Mouse (Mus musculus) liver, postnatal 0 days (tissue): Measurements from ENCODE around the gene Myo7a. TPM values are rescaled to one million over a fixed set of nuclear protein-coding genes. Genes with fewer than 3 reads are reported as not detected.

ENCODE experiments used
- ATAC-seq: fragments of 200-750 bp; cut with Nextera tagmentation; 2 replicates; pipeline ENCODE4 v1.8.0; 2017; ENCODE audit warnings: mild to moderate bottlenecking, moderate library complexity
- DNase-seq: peaks from one replicate; pipeline ENCODE4 v3.0.0-alpha.2; 2016
- H3K27ac ChIP-seq: fragments of 300-500 bp; sonication (generic); 2 replicates; pipeline ENCODE4 v1.5.1; 2014; ENCODE audit warnings: antibody characterized with exemption, moderate library complexity, mild to moderate bottlenecking, low read depth
- H3K27me3 ChIP-seq: fragments of 300-500 bp; sonication (generic); 2 replicates; pipeline ENCODE4 v1.6.1; 2014; ENCODE audit warnings: low read length, control low read depth, mixed read lengths; ENCODE audit not compliant: insufficient read depth
- H3K36me3 ChIP-seq: fragments of 300-500 bp; sonication (generic); replicated peaks from 2 replicates; pipeline ENCODE4 v1.6.1; 2014; ENCODE audit warnings: mild to moderate bottlenecking, control low read depth, low read length, moderate library complexity, mixed read lengths; ENCODE audit not compliant: insufficient read depth
- H3K4me1 ChIP-seq: fragments of 300-500 bp; sonication (generic); 2 replicates; pipeline ENCODE4 v1.6.1; 2014; ENCODE audit warnings: antibody characterized with exemption, mild to moderate bottlenecking, control low read depth; ENCODE audit not compliant: insufficient read depth
- H3K4me2 ChIP-seq: fragments of 300-500 bp; sonication (generic); 2 replicates; pipeline ENCODE4 v1.6.1; 2014; ENCODE audit warnings: low read depth, mild to moderate bottlenecking, low read length, moderate library complexity, mixed read lengths
- H3K4me3 ChIP-seq: fragments of 300-500 bp; sonication (generic); 2 replicates; pipeline ENCODE4 v1.5.1; 2014; ENCODE audit warnings: low read depth, low read length
- H3K9ac ChIP-seq: fragments of 300-500 bp; sonication (generic); replicated peaks from 2 replicates; pipeline ENCODE4 v1.6.1; 2014; ENCODE audit warnings: mild to moderate bottlenecking, moderate library complexity
- H3K9me3 ChIP-seq: fragments of 300-500 bp; sonication (generic); 2 replicates; pipeline ENCODE4 v1.6.1; 2016; ENCODE audit warnings: mild to moderate bottlenecking, control low read depth, low read length, mixed read lengths
- CTCF ChIP-seq: sonication (generic); IDR thresholded peaks from 2 replicates; pipeline ENCODE4 v1.5.1; 2016; ENCODE audit warnings: antibody characterized with exemption, low read depth
- EP300 ChIP-seq: IDR thresholded peaks from 2 replicates; pipeline ENCODE4 v1.6.1; 2016; ENCODE audit warnings: antibody characterized with exemption, low read depth, mild to moderate bottlenecking
- WGBS: fragments of 180-500 bp; shearing (Covaris S2); extraction: QIAGEN DNeasy Blood & Tissue Kit; methylation state at CpG from one replicate; pipeline ENCODE4 v1.1.7; 2014; ENCODE audit not compliant: insufficient replicate concordance; 5-methylcytosine and 5-hydroxymethylcytosine counted together
- polyA plus RNA-seq: library from polyadenylated mRNA; unstranded; fragments of >200 nt; fragmentation: Nextera tagmentation; extraction: Ambion mirVana; gene quantifications from 2 replicates; pipeline ENCODE4 v1.2.1, GENCODE M21; 2015

Myo7a gene
- polyA plus RNA-seq, 1 experiment from 2014 or later: 7.6 TPM

GRCm38 (mm10) chr7:98103002-98103941 is 16.1 kb downstream of the Myo7a start:
- TF ChIP-seq EP300 (no peak), CTCF (peak; percentile 86)
- peaks cover 24% of the 10 kb centered on the region for H3K4me1 ChIP-seq
- WGBS: 11% methylated on average over 26 of the region's 26 CpGs
- peak overlapping the region; percentile 54 for H3K9ac ChIP-seq
- peak overlapping the region; percentile 89 for H3K27ac ChIP-seq
- DNase-seq (peak; percentile 89), ATAC-seq (peak; percentile 37)
- no peaks in the 10 kb centered on the region for H3K9me3 ChIP-seq
- no peaks in the 10 kb centered on the region for H3K27me3 ChIP-seq
- H3K4me2 ChIP-seq: peak overlapping the region; percentile 72
- H3K36me3 ChIP-seq: 0 out of 2 replicates have a peak, but pooled peaks cover 4% of the 10 kb centered on the region
- peak overlapping the region; percentile 34 for H3K4me3 ChIP-seq

- Histone ChIP-seq H3K36me3 (0 out of 2 replicates have a peak, but pooled peaks cover 6% of the 10 kb centered on the region), H3K9me3 (no peaks in the 10 kb centered on the region), H3K27ac (peak overlapping the region; percentile 72; the same call in 1 of the 2 replicates), H3K4me1 (peaks cover 24% of the 10 kb centered on the region), H3K27me3 (no peaks in the 10 kb centered on the region), H3K9ac (no peak overlapping the region), H3K4me2 (peak overlapping the region; percentile 72; the same call in 1 of the 2 replicates), H3K4me3 (no peak overlapping the region)
- 88% methylated on average over 11 of the region's 11 CpGs for WGBS
- ATAC-seq (no peak), DNase-seq (no peak)
- TF ChIP-seq CTCF (no peak), EP300 (no peak)
Observed at GRCm38 (mm10) chr7:98102488-98102887, 16.8 kb downstream of the Myo7a start.

GRCm38 (mm10) chr7:98097557-98097956 is 21.8 kb downstream of the Myo7a start:
- ATAC-seq (no peak), DNase-seq (no peak)
- Histone ChIP-seq H3K9ac (no peak overlapping the region), H3K4me1 (0 out of 2 replicates have a peak, but pooled peaks cover under 1% of the 10 kb centered on the region), H3K4me2 (no peak overlapping the region), H3K9me3 (no peaks in the 10 kb centered on the region), H3K27me3 (no peaks in the 10 kb centered on the region), H3K4me3 (no peak overlapping the region), H3K27ac (no peak overlapping the region), H3K36me3 (0 out of 2 replicates have a peak, but pooled peaks cover 10% of the 10 kb centered on the region)
- TF ChIP-seq EP300 (no peak), CTCF (no peak)
- 91% methylated on average over 8 of the region's 8 CpGs for WGBS

- TF ChIP-seq CTCF: no peak
- no peak for TF ChIP-seq EP300
- H3K9me3 ChIP-seq: no peaks in the 10 kb centered on the region
- H3K27me3 ChIP-seq: no peaks in the 10 kb centered on the region
- no peaks in the 10 kb centered on the region for H3K4me1 ChIP-seq
- ATAC-seq (no peak), DNase-seq (no peak)
- 0 out of 2 replicates have a peak, but pooled peaks cover 10% of the 10 kb centered on the region for H3K36me3 ChIP-seq
- WGBS: 76% methylated on average over 4 of the region's 4 CpGs
- no peak overlapping the region for H3K4me3 ChIP-seq
- H3K4me2 ChIP-seq: no peak overlapping the region
- H3K9ac ChIP-seq: no peak overlapping the region
- no peak overlapping the region for H3K27ac ChIP-seq
Observed at GRCm38 (mm10) chr7:98095852-98096251, 23.5 kb downstream of the Myo7a start.

- TF ChIP-seq EP300: no peak
- TF ChIP-seq CTCF: peak; percentile 71
- WGBS: 40% methylated on average over 2 of the region's 2 CpGs
- H3K9ac ChIP-seq: no peak overlapping the region
- H3K4me3 ChIP-seq: no peak overlapping the region
- ATAC-seq (no peak), DNase-seq (no peak)
- H3K4me1 ChIP-seq: peaks cover 5% of the 10 kb centered on the region
- no peak overlapping the region for H3K27ac ChIP-seq
- no peaks in the 10 kb centered on the region for H3K9me3 ChIP-seq
- H3K36me3 ChIP-seq: no peaks in the 10 kb centered on the region; the same call in 1 of the 2 replicates
- H3K4me2 ChIP-seq: no peak overlapping the region
- H3K27me3 ChIP-seq: no peaks in the 10 kb centered on the region
Observed at GRCm38 (mm10) chr7:98086346-98086745, 33.0 kb downstream of the Myo7a start.

GRCm38 (mm10) chr7:98085314-98085713 is 34.0 kb downstream of the Myo7a start:
- 29% methylated on average over 7 of the region's 7 CpGs for WGBS
- Histone ChIP-seq H3K36me3 (peaks cover 7% of the 10 kb centered on the region; the same call in 1 of the 2 replicates), H3K27ac (peak overlapping the region; percentile 58), H3K9ac (peak overlapping the region; percentile 53), H3K4me1 (peaks cover 5% of the 10 kb centered on the region), H3K4me2 (peak overlapping the region; percentile 67), H3K9me3 (no peaks in the 10 kb centered on the region), H3K4me3 (peak overlapping the region; percentile 43), H3K27me3 (no peaks in the 10 kb centered on the region)
- DNase-seq (peak; percentile 40), ATAC-seq (peak; percentile 42)
- no peak for TF ChIP-seq EP300
- no peak for TF ChIP-seq CTCF
